Mouse (Mus musculus) midbrain, embryonic 14.5 days (tissue): ENCODE results near the gene Ddx3x. TPM values are rescaled to one million over a fixed set of nuclear protein-coding genes. Genes with fewer than 3 reads are reported as not detected.
"Not testable (repeated sequence)": the region's sequence is repeated elsewhere in the genome, so short reads cannot be mapped to it uniquely, and the experiment has no call there.

Source experiments
- ATAC-seq: fragments of 200-750 bp; cut with Nextera tagmentation; 2 replicates; pipeline ENCODE4 v1.8.0; 2017; ENCODE audit warnings: moderate number of reproducible peaks, moderate library complexity; ENCODE audit not compliant: low FRiP score, low TSS enrichment
- DNase-seq: peaks from one replicate; pipeline ENCODE4 v3.0.0-alpha.2; 2015
- H3K27ac ChIP-seq: fragments of 300-500 bp; sonication (generic); replicated peaks from 2 replicates; pipeline ENCODE4 v1.5.1; 2014; ENCODE audit warnings: mild to moderate bottlenecking, low read depth, low read length, moderate library complexity
- H3K27me3 ChIP-seq: fragments of 300-500 bp; sonication (generic); 2 replicates; pipeline ENCODE4 v1.6.1; 2014; ENCODE audit warnings: low read length, control low read depth, mixed read lengths; ENCODE audit not compliant: control insufficient read depth, insufficient read depth
- H3K36me3 ChIP-seq: fragments of 300-500 bp; sonication (generic); 2 replicates; pipeline ENCODE4 v1.6.1; 2014; ENCODE audit warnings: low read length, control low read depth; ENCODE audit not compliant: control insufficient read depth, insufficient read depth
- H3K4me1 ChIP-seq: fragments of 300-500 bp; sonication (generic); 2 replicates; pipeline ENCODE4 v1.6.1; 2014; ENCODE audit warnings: mild to moderate bottlenecking, antibody characterized with exemption, low read length, control low read depth; ENCODE audit not compliant: control insufficient read depth, insufficient read depth
- H3K4me2 ChIP-seq: fragments of 300-500 bp; sonication (generic); 2 replicates; pipeline ENCODE4 v1.6.1; 2014; ENCODE audit warnings: mild to moderate bottlenecking, low read length, moderate library complexity
- H3K4me3 ChIP-seq: fragments of 300-500 bp; sonication (generic); replicated peaks from 2 replicates; pipeline ENCODE4 v1.5.1; 2014; ENCODE audit warnings: low read depth, low read length
- H3K9ac ChIP-seq: fragments of 300-500 bp; sonication (generic); replicated peaks from 2 replicates; pipeline ENCODE4 v1.6.1; 2014; ENCODE audit warnings: mild to moderate bottlenecking, low read length, moderate library complexity
- H3K9me3 ChIP-seq: fragments of 300-500 bp; sonication (generic); 2 replicates; pipeline ENCODE4 v1.6.1; 2016; ENCODE audit warnings: low read length, control low read depth, mixed read lengths; ENCODE audit not compliant: control insufficient read depth
- WGBS: fragments of 180-500 bp; shearing (Covaris S2); extraction: QIAGEN DNeasy Blood & Tissue Kit; methylation state at CpG from one replicate; pipeline ENCODE4 v1.1.7; 2014; 5-methylcytosine and 5-hydroxymethylcytosine counted together
- polyA plus RNA-seq: library from polyadenylated mRNA; unstranded; fragments of >200 nt; fragmentation: Nextera tagmentation; extraction: Ambion mirVana; gene quantifications from 2 replicates; pipeline ENCODE4 v1.2.1, GENCODE M21; 2014

Ddx3x gene
- 116 and 142 TPM in 2 replicates for polyA plus RNA-seq

GRCm38 (mm10) chrX:13280409-13281328, at the start of gene Ddx3x:
TSS of gene Ddx3x (plus strand) at chrX:13280970.
- Histone ChIP-seq H3K4me1 (peaks cover 21% of the 10 kb centered on the region), H3K36me3 (peaks cover 21% of the 10 kb centered on the region), H3K27me3 (no peaks in the 10 kb centered on the region), H3K9ac (peak within 1 kb of the TSS; percentile 98), H3K9me3 (no peaks in the 10 kb centered on the region), H3K4me3 (peak within 1 kb of the TSS; percentile 90), H3K4me2 (peak within 1 kb of the TSS; percentile 74), H3K27ac (peak within 1 kb of the TSS; percentile 97)
- WGBS: under 1% methylated on average over 56 of the region's 57 CpGs
- ATAC-seq: peak; percentile 94
- DNase-seq: peak; percentile 94

DNA sequence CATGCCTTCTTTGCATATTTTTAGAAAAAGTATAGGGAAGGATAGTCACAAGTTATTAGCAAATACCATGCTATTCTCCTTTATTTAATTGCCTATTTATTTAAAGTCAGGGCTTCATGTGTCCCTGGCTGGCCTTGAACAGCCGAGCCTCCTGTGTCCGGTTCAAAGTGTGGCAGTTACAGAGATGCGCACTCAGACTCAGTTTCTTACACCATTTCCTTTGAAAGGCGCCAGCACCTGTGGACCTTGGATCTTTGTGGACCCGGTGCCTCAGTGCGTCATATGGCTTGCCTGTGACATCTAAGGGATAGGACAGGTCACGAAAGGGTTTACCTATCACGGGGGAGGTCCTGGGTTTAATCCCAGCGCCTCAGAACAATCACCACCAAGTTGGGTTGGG, 49.5 kb upstream of the Ddx3x start:
- H3K9me3 ChIP-seq: no peaks in the 10 kb centered on the region
- H3K4me3 ChIP-seq: no peak overlapping the region
- H3K27ac ChIP-seq: peak overlapping the region; percentile 80
- peak overlapping the region; percentile 53 for H3K4me2 ChIP-seq
- peak overlapping the region; percentile 24; the same call in 1 of the 2 replicates for H3K9ac ChIP-seq
- WGBS: 29% methylated on average over 9 of the region's 9 CpGs
- DNase-seq: peak; percentile 33
- H3K4me1 ChIP-seq: peaks cover 2% of the 10 kb centered on the region; the same call in 1 of the 2 replicates
- peak; percentile 8; the same call in 1 of the 2 replicates for ATAC-seq
- H3K27me3 ChIP-seq: no peaks in the 10 kb centered on the region
- no peaks in the 10 kb centered on the region for H3K36me3 ChIP-seq

GRCm38 (mm10) chrX:13232834-13233233, 47.9 kb upstream of the Ddx3x start:
- H3K4me1 ChIP-seq, H3K4me2 ChIP-seq, ATAC-seq, H3K27ac ChIP-seq, DNase-seq, H3K9ac ChIP-seq, H3K4me3 ChIP-seq, H3K9me3 ChIP-seq, H3K27me3 ChIP-seq, H3K36me3 ChIP-seq: not testable (repeated sequence)
- WGBS: 100% methylated on average over 1 of the region's 1 CpGs

- peaks cover 7% of the 10 kb centered on the region; the same call in 1 of the 2 replicates for H3K4me1 ChIP-seq
- DNase-seq (no peak), ATAC-seq (no peak)
- no peak overlapping the region for H3K27ac ChIP-seq
- no peak overlapping the region for H3K9ac ChIP-seq
- H3K4me3 ChIP-seq: no peak overlapping the region
- no peaks in the 10 kb centered on the region for H3K27me3 ChIP-seq
- WGBS: 69% methylated on average over 2 of the region's 2 CpGs
- no peaks in the 10 kb centered on the region for H3K9me3 ChIP-seq
- no peak overlapping the region for H3K4me2 ChIP-seq
- no peaks in the 10 kb centered on the region for H3K36me3 ChIP-seq
Observed at GRCm38 (mm10) chrX:13233631-13234030, 47.1 kb upstream of the Ddx3x start.

- no peaks in the 10 kb centered on the region for H3K9me3 ChIP-seq
- H3K27ac ChIP-seq: no peak overlapping the region
- no peak overlapping the region for H3K9ac ChIP-seq
- WGBS: 75% methylated on average over 4 of the region's 4 CpGs
- no peak overlapping the region for H3K4me3 ChIP-seq
- H3K4me1 ChIP-seq: peaks cover 7% of the 10 kb centered on the region; the same call in 1 of the 2 replicates
- no peak for ATAC-seq
- no peaks in the 10 kb centered on the region for H3K27me3 ChIP-seq
- no peak for DNase-seq
- no peaks in the 10 kb centered on the region for H3K36me3 ChIP-seq
- H3K4me2 ChIP-seq: no peak overlapping the region
Observed at GRCm38 (mm10) chrX:13234709-13235108, 46.1 kb upstream of the Ddx3x start.

DNA sequence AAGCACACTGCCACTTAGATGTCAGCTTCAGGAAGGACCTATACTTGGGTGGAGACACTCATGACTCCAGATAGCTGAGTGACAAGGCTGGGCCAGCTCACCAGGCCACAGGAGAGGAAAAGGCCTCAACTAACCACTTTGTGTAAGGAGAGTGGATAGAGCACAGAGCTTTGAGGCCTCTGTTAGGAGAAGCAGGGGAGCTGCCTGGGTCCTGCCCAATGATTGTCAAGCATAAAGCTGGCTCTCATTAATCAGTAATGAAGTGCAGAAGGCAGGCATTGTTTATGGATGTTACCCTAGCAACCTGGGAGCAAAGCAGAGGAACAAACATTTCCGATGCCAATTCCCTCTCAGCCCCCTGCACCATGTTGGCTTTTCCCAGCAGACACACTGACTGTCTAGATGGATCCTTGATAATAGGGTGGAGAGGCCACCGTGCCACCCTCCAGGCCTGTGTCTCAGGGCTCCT, 44.6 kb upstream of the Ddx3x start:
- no peak overlapping the region for H3K4me2 ChIP-seq
- no peaks in the 10 kb centered on the region for H3K36me3 ChIP-seq
- H3K27ac ChIP-seq: peak overlapping the region; percentile 66
- H3K4me1 ChIP-seq: peaks cover 10% of the 10 kb centered on the region; the same call in 1 of the 2 replicates
- no peaks in the 10 kb centered on the region for H3K27me3 ChIP-seq
- 29% methylated on average over 2 of the region's 2 CpGs for WGBS
- ATAC-seq (peak; percentile 69; the same call in 1 of the 2 replicates), DNase-seq (peak; percentile 57)
- no peaks in the 10 kb centered on the region for H3K9me3 ChIP-seq
- no peak overlapping the region for H3K4me3 ChIP-seq
- no peak overlapping the region for H3K9ac ChIP-seq

DNA sequence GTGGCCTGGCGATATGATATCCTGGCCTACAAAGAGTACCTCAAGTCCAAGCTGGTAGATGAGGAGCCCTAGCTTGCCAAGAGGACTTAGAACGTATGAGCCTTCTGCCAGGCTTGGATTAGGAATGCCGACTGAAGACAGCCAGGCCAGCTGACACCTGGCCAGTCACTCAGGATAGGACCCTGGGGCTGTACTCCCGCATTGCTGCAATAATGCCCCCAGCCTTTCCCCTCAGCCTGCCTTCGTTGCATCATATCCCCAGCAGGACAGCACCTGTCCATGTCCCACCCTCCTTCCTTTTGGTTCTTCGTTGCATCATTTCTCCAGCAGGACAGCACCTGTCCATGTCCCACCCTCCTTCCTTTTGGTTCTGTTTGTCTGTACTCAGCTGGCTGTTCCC, 41.3 kb upstream of the Ddx3x start:
- ATAC-seq (no peak), DNase-seq (no peak)
- peaks cover 10% of the 10 kb centered on the region; the same call in 1 of the 2 replicates for H3K4me1 ChIP-seq
- no peak overlapping the region for H3K4me3 ChIP-seq
- no peak overlapping the region for H3K4me2 ChIP-seq
- H3K27ac ChIP-seq: no peak overlapping the region
- H3K36me3 ChIP-seq: no peaks in the 10 kb centered on the region
- no peaks in the 10 kb centered on the region for H3K9me3 ChIP-seq
- H3K9ac ChIP-seq: no peak overlapping the region
- WGBS: 89% methylated on average over 6 of the region's 6 CpGs
- H3K27me3 ChIP-seq: no peaks in the 10 kb centered on the region

DNA sequence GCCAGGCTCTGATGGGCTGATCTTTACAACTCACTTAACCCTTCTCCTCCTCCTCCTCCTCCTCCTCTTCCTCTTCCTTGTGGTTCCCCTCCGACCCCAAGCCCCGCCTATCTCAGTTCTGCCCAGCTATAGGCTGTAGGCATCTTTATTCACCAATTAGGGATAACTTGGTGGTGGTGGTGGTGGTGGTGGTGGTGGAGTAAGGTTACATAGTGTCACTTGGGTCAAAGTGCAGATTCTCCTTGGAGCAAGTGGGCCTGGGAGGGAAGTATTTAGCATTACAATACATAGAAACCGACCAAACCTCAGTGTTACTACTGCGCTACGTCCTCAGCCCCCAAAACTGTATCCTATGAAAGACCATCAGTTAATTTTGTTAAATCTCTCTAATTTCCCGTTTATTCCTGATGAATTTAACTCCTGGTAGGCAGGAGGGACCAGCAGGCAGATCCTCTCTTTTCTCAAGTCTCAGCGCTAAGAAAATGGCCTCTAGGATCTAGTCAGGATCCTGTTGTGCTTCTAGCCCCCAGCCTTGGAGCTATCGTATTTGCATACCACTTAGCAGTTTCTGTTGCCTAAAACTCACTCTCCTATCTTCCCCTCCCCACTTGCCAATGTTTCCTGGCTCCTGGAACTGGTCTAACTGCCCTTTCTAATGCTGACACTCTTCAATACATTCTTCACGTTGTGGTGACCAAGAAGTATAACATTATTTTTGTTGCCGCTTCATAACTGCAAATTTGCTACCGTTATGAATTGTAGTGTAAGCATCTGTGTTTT, 39.9 kb upstream of the Ddx3x start:
- H3K9ac ChIP-seq: peak overlapping the region; percentile 61; the same call in 1 of the 2 replicates
- peaks cover 10% of the 10 kb centered on the region; the same call in 1 of the 2 replicates for H3K4me1 ChIP-seq
- H3K27ac ChIP-seq: peak overlapping the region; percentile 96
- peak overlapping the region; percentile 39; the same call in 1 of the 2 replicates for H3K4me3 ChIP-seq
- no peaks in the 10 kb centered on the region for H3K9me3 ChIP-seq
- no peaks in the 10 kb centered on the region for H3K27me3 ChIP-seq
- H3K36me3 ChIP-seq: no peaks in the 10 kb centered on the region
- no peak for ATAC-seq
- DNase-seq: peak; percentile 24
- WGBS: 19% methylated on average over 11 of the region's 11 CpGs
- peak overlapping the region; percentile 63 for H3K4me2 ChIP-seq
